Comparison of ENCODE assay signal across 8 mouse cellular contexts in the genomic region with DNA sequence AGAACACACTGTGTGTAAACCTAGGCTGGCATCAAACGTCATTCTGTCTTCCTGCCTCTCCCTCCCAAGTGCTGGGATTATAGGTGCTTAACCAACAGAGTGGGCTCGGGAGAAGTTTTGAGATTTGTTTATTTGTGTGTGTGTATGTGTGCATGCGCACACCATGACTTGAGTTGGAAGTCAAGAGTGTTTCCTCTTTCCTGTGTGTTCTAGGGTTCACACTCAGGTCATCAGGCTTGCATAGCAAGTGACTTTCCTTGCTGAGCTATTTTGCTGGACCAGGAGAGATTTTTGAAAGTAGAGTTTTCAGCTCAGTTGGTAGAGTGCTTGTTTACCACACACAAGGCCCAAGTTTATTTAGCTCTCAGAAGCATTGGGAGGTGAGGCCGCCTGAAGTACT. TPM values are rescaled to one million over a fixed set of nuclear protein-coding genes. Genes with fewer than 3 reads are reported as not detected.
DNase-seq lines count a peak whose midpoint lies in the region; ATAC-seq and TF ChIP-seq lines count a peak whose summit lies in the region.

No protein-coding gene starts in this region.

- no peak overlapping the region for H3K9ac ChIP-seq in hindbrain, embryonic 12.5 days
- no peak overlapping the region for H3K9ac ChIP-seq in liver, embryonic 14.5 days (replicated peaks)

- no peaks in the 10 kb centered on the region for H3K27me3 ChIP-seq in hindbrain, embryonic 12.5 days
- no peaks in the 10 kb centered on the region for H3K27me3 ChIP-seq in liver, embryonic 14.5 days (ENCODE audit: control insufficient read depth, insufficient read depth, low read length)
- no peaks in the 10 kb centered on the region for H3K27me3 ChIP-seq in small intestine, adult 2 months (ENCODE audit: control insufficient read depth, insufficient read depth, low read length)

- DNase-seq in kidney, adult 18-20 months, result peak; percentile 27
- DNase-seq in kidney, postnatal 25 days, result no peak
- DNase-seq in liver, embryonic 14.5 days (ENCODE audit: low read depth in 3 of 3, low spot score in 3 of 3), result no peak
- no peak for DNase-seq in thymus, postnatal 10 days (ENCODE audit: low spot score in 2 of 2)
- DNase-seq in layer of hippocampus, postnatal 36 days, result no peak
- no peak for DNase-seq in adrenal gland, postnatal 10 days

- no peaks in the 10 kb centered on the region for H3K9me3 ChIP-seq in hindbrain, embryonic 12.5 days (replicated peaks)
- no peaks in the 10 kb centered on the region for H3K9me3 ChIP-seq in liver, embryonic 14.5 days (ENCODE audit: control insufficient read depth, low read length)

- TF ChIP-seq CTCF in liver, embryonic 14.5 days (IDR thresholded peaks at IDR 0.05; ENCODE audit: low read depth), result no peak
- no peak for TF ChIP-seq CTCF in small intestine, adult 2 months (IDR thresholded peaks at IDR 0.05; ENCODE audit: extremely low read depth, insufficient read length, insufficient replicate concordance, low read depth, low read length)

- peak overlapping the region; percentile 29 for H3K4me2 ChIP-seq in hindbrain, embryonic 12.5 days (replicated peaks)
- peak overlapping the region; percentile 27 for H3K4me2 ChIP-seq in liver, embryonic 14.5 days (ENCODE audit: low read depth)

- peaks cover 18% of the 10 kb centered on the region for H3K36me3 ChIP-seq in hindbrain, embryonic 12.5 days
- peaks cover 12% of the 10 kb centered on the region for H3K36me3 ChIP-seq in liver, embryonic 14.5 days (replicated peaks; ENCODE audit: control insufficient read depth, insufficient read depth, low read depth)
- H3K36me3 ChIP-seq in small intestine, adult 2 months (ENCODE audit: control insufficient read depth, insufficient read depth, low read length), result peaks cover 14% of the 10 kb centered on the region

- peaks cover 25% of the 10 kb centered on the region for H3K4me1 ChIP-seq in hindbrain, embryonic 12.5 days
- H3K4me1 ChIP-seq in liver, embryonic 14.5 days (replicated peaks; ENCODE audit: control insufficient read depth in 2 of 2, insufficient read depth in 2 of 2, low read length in 1 of 2), result peaks cover 7 to 21% of the 10 kb centered on the region in 2 experiments
- peaks cover 10% of the 10 kb centered on the region; the same call in 1 of the 2 replicates for H3K4me1 ChIP-seq in small intestine, adult 2 months (ENCODE audit: control insufficient read depth, insufficient read depth, insufficient read length, low read length)

- no peak for ATAC-seq in hindbrain, embryonic 12.5 days (ENCODE audit: low FRiP score)
- ATAC-seq in liver, embryonic 14.5 days (ENCODE audit: insufficient read depth), result no peak

- WGBS in hindbrain, embryonic 12.5 days, result 76% methylated on average over 4 of the region's 4 CpGs
- 57% methylated on average over 4 of the region's 4 CpGs for WGBS in liver, embryonic 14.5 days (ENCODE audit: insufficient replicate concordance)
- WGBS in small intestine, adult 2 months, result 64% methylated on average over 4 of the region's 4 CpGs

- no peak for TF ChIP-seq EP300 in liver, embryonic 14.5 days (IDR thresholded peaks at IDR 0.05; ENCODE audit: low read depth)

- H3K4me3 ChIP-seq in hindbrain, embryonic 12.5 days, result no peak overlapping the region
- no peak overlapping the region; a peak in 1 of 4 replicates for H3K4me3 ChIP-seq in liver, embryonic 14.5 days (ENCODE audit: insufficient read depth in 1 of 2, low read depth in 2 of 2, low read length in 2 of 2)
- H3K4me3 ChIP-seq in small intestine, adult 2 months (ENCODE audit: low read depth, low read length), result no peak overlapping the region

- no peak for TF ChIP-seq POLR2A in small intestine, adult 2 months (IDR thresholded peaks at IDR 0.05; ENCODE audit: low read depth, low read length)

- H3K27ac ChIP-seq in hindbrain, embryonic 12.5 days, result no peak overlapping the region
- H3K27ac ChIP-seq in liver, embryonic 14.5 days, result no peak overlapping the region
- H3K27ac ChIP-seq in small intestine, adult 2 months (ENCODE audit: insufficient read depth, low read depth, low read length), result peak overlapping the region; percentile 49; the same call in 1 of the 2 replicates

RNA-seq across cellular contexts. Expression of gene Itch, which starts 1.8 kb away (rescaled TPM):
- polyA plus RNA-seq in hindbrain, embryonic 12.5 days (2016; fragmentation: Nextera tagmentation; extraction: Ambion mirVana), result 60.3 and 68.5 TPM in 2 replicates
- 4.7 and 6.0 TPM in 2 replicates for polyA plus RNA-seq in liver, embryonic 14.5 days (2012; rRNA removed)
- polyA plus RNA-seq in liver, embryonic 14.5 days (2014; fragmentation: Nextera tagmentation; extraction: Ambion mirVana), result 14.2 and 14.4 TPM in 2 replicates
- 2.6 and 9.6 TPM in 2 replicates for polyA plus RNA-seq in small intestine, adult 2 months (2012; rRNA removed)
- total RNA-seq in layer of hippocampus, postnatal 36 days (2021), result 10 to 100 TPM; 60.6 to 61.8 TPM
- total RNA-seq in adrenal gland, postnatal 10 days (2021), result 10 to 100 TPM; 45.2 to 48.1 TPM
